Mouse (Mus musculus): ENCODE results near the gene Nfkbia. TPM values are rescaled to one million over a fixed set of nuclear protein-coding genes. Genes with fewer than 3 reads are reported as not detected.

Nfkbia gene
- polyA plus RNA-seq, 1 experiment: 282 TPM

DNA sequence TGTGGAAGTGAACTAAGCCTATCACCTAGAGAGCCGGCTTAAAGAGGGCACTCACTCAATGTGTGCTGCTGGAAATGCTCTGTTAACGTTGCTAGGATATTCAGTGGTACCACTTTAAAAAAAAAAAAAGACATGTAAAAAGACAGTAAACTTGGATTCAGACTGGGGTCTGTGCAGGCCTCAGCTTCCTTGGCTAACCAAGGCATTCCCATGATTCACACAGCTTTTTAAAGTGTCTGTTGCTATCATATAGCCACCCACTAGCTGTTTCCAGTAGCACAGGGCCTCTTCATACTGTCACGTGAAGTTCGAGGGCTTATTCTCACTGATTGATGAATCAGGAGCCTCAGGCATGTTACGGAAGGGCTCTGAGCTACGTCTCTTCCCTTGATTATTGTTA is 30.0 kb downstream of the Nfkbia start:
- DNase-seq: no peak
- H3K4me1 ChIP-seq (ENCODE audit: control insufficient read depth, insufficient read depth, low read length): peaks cover 34% of the 10 kb centered on the region
- WGBS: 55% methylated on average over 6 of the region's 6 CpGs
- no peak overlapping the region for H3K4me3 ChIP-seq (replicated peaks; ENCODE audit: extremely low read depth, low read depth, low read length)
- TF ChIP-seq POLR2A (IDR thresholded peaks at IDR 0.05; ENCODE audit: borderline replicate concordance, extremely low read depth, low read depth, low read length): no peak
- TF ChIP-seq CTCF (IDR thresholded peaks at IDR 0.05; ENCODE audit: insufficient read depth, low read length): no peak

- 34% methylated on average over 6 of the region's 6 CpGs for WGBS
- TF ChIP-seq POLR2A (IDR thresholded peaks at IDR 0.05; ENCODE audit: borderline replicate concordance, extremely low read depth, low read depth, low read length) (no peak), CTCF (IDR thresholded peaks at IDR 0.05; ENCODE audit: insufficient read depth, low read length) (no peak)
- Histone ChIP-seq H3K4me3 (replicated peaks; ENCODE audit: extremely low read depth, low read depth, low read length) (no peak overlapping the region), H3K4me1 (ENCODE audit: control insufficient read depth, insufficient read depth, low read length) (peaks cover 34% of the 10 kb centered on the region)
- DNase-seq: no peak
These were observed 30.7 kb downstream of the Nfkbia start for GRCm38 (mm10) chr12:55461767-55462166.

DNA sequence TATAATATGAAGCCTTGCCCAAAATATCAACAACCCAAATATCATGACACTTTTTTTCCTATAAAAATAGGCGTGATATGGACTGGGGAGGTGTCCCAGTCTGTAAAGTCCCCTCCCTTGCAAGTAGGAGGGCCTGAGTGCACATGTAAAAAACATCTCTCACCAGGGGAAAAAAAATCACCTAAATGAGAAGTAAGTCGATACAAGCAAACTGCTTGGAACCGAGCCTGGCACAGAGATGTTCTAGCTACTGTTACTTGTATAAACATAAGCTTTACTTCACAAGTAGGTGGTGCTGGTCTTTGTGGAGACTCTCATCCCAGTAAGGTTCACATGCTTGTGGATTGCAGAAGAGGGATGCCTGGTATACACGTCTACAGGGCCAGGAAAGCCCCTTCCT is 31.5 kb downstream of the Nfkbia start:
- H3K4me3 ChIP-seq (replicated peaks; ENCODE audit: extremely low read depth, low read depth, low read length): no peak overlapping the region
- TF ChIP-seq POLR2A (IDR thresholded peaks at IDR 0.05; ENCODE audit: borderline replicate concordance, extremely low read depth, low read depth, low read length): no peak
- no peak for TF ChIP-seq CTCF (IDR thresholded peaks at IDR 0.05; ENCODE audit: insufficient read depth, low read length)
- WGBS: 33% methylated on average over 4 of the region's 4 CpGs
- DNase-seq: no peak
- peaks cover 32% of the 10 kb centered on the region for H3K4me1 ChIP-seq (ENCODE audit: control insufficient read depth, insufficient read depth, low read length)

GRCm38 (mm10) chr12:55459739-55460138 is 32.7 kb downstream of the Nfkbia start:
- WGBS: 24% methylated on average over 8 of the region's 8 CpGs
- DNase-seq: no peak
- TF ChIP-seq POLR2A (IDR thresholded peaks at IDR 0.05; ENCODE audit: borderline replicate concordance, extremely low read depth, low read depth, low read length) (no peak), CTCF (IDR thresholded peaks at IDR 0.05; ENCODE audit: insufficient read depth, low read length) (no peak)
- Histone ChIP-seq H3K4me1 (ENCODE audit: control insufficient read depth, insufficient read depth, low read length) (peaks cover 24% of the 10 kb centered on the region), H3K4me3 (replicated peaks; ENCODE audit: extremely low read depth, low read depth, low read length) (no peak overlapping the region)

DNA sequence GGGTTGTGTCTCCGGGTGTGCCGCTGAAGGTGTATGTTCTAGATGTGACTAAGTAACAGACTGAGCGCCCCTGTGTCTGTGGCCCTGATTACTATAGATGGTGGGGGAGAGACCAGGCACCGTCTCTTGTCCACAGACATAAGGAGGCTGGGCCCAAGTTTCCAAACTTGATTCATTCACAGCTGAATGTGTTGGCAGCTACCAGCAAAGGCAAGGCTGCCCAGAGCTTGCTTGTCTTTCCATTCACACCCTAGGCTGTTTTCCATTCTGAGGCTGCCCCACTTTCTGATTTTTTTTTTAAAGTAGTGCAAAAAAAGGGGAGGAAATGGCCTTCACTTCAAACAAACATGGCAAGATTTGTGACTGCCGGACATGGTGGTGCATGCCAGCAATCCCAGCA is 35.6 kb downstream of the Nfkbia start:
- DNase-seq: no peak
- WGBS: 84% methylated on average over 5 of the region's 5 CpGs

DNA sequence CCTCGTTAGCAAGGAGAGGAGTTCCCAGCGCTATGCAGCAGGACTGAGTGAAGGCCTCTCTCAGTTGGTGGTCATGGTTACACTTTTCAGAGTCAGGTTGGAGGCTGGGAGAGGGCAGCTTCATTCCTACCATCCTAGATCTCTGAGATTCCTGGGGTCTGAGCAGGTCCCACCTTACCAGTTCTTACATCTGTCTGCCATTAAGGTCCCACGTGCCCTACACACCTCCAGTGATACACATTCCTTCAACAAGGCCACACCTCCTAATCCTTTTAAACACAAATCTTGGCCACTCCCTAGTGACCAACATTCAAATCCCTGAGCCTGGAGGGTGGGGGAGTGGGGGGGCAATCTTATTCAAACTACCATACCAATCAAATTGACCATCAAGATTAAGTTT is 36.3 kb downstream of the Nfkbia start:
- no peak for TF ChIP-seq CTCF (IDR thresholded peaks at IDR 0.05; ENCODE audit: insufficient read depth, low read length)
- no peak for TF ChIP-seq POLR2A (IDR thresholded peaks at IDR 0.05; ENCODE audit: borderline replicate concordance, extremely low read depth, low read depth, low read length)

More for the DNA sequence above, 35.6 kb downstream of the Nfkbia start:
- no peak for TF ChIP-seq CTCF (IDR thresholded peaks at IDR 0.05; ENCODE audit: insufficient read depth, low read length)
- H3K4me3 ChIP-seq (replicated peaks; ENCODE audit: extremely low read depth, low read depth, low read length): no peak overlapping the region
- peaks cover 6% of the 10 kb centered on the region for H3K4me1 ChIP-seq (ENCODE audit: control insufficient read depth, insufficient read depth, low read length)

GRCm38 (mm10) chr12:55455206-55455605 is 37.2 kb downstream of the Nfkbia start:
- WGBS: 79% methylated on average over 10 of the region's 10 CpGs
- DNase-seq: no peak
- TF ChIP-seq POLR2A (IDR thresholded peaks at IDR 0.05; ENCODE audit: borderline replicate concordance, extremely low read depth, low read depth, low read length): no peak
- TF ChIP-seq CTCF (IDR thresholded peaks at IDR 0.05; ENCODE audit: insufficient read depth, low read length): no peak
- Histone ChIP-seq H3K4me1 (ENCODE audit: control insufficient read depth, insufficient read depth, low read length) (peaks cover 6% of the 10 kb centered on the region), H3K4me3 (replicated peaks; ENCODE audit: extremely low read depth, low read depth, low read length) (no peak overlapping the region)

More for the DNA sequence above, 36.3 kb downstream of the Nfkbia start:
- peaks cover 2% of the 10 kb centered on the region for H3K4me1 ChIP-seq (ENCODE audit: control insufficient read depth, insufficient read depth, low read length)
- WGBS: 87% methylated on average over 3 of the region's 3 CpGs
- no peak overlapping the region for H3K4me3 ChIP-seq (replicated peaks; ENCODE audit: extremely low read depth, low read depth, low read length)
- DNase-seq: no peak

- Histone ChIP-seq H3K4me1 (ENCODE audit: control insufficient read depth, insufficient read depth, low read length) (peaks cover 9% of the 10 kb centered on the region), H3K4me3 (replicated peaks; ENCODE audit: extremely low read depth, low read depth, low read length) (no peak overlapping the region)
- no peak for TF ChIP-seq CTCF (IDR thresholded peaks at IDR 0.05; ENCODE audit: insufficient read depth, low read length)
- no peak for TF ChIP-seq POLR2A (IDR thresholded peaks at IDR 0.05; ENCODE audit: borderline replicate concordance, extremely low read depth, low read depth, low read length)
- DNase-seq: no peak
- 69% methylated on average over 4 of the region's 4 CpGs for WGBS
These were observed 38.5 kb downstream of the Nfkbia start for GRCm38 (mm10) chr12:55453924-55454323.

GRCm38 (mm10) chr12:55452839-55453238 is 39.6 kb downstream of the Nfkbia start:
- no peak overlapping the region for H3K4me3 ChIP-seq (replicated peaks; ENCODE audit: extremely low read depth, low read depth, low read length)
- TF ChIP-seq POLR2A (IDR thresholded peaks at IDR 0.05; ENCODE audit: borderline replicate concordance, extremely low read depth, low read depth, low read length) (no peak), CTCF (IDR thresholded peaks at IDR 0.05; ENCODE audit: insufficient read depth, low read length) (no peak)
- no peak for DNase-seq
- WGBS: 34% methylated on average over 5 of the region's 5 CpGs
- H3K4me1 ChIP-seq (ENCODE audit: control insufficient read depth, insufficient read depth, low read length): peaks cover 9% of the 10 kb centered on the region

GRCm38 (mm10) chr12:55450421-55450820 is 42.0 kb downstream of the Nfkbia start:
- peak overlapping the region; percentile 25 for H3K4me3 ChIP-seq (replicated peaks; ENCODE audit: extremely low read depth, low read depth, low read length)
- WGBS: 23% methylated on average over 16 of the region's 16 CpGs
- TF ChIP-seq CTCF (IDR thresholded peaks at IDR 0.05; ENCODE audit: insufficient read depth, low read length) (no peak), POLR2A (IDR thresholded peaks at IDR 0.05; ENCODE audit: borderline replicate concordance, extremely low read depth, low read depth, low read length) (no peak)
- DNase-seq: no peak
- H3K4me1 ChIP-seq (ENCODE audit: control insufficient read depth, insufficient read depth, low read length): peaks cover 26% of the 10 kb centered on the region

All from lung, adult 2 months (tissue).